Mouse (Mus musculus): ENCODE measurements around the gene Cd300lg. TPM values are rescaled to one million over a fixed set of nuclear protein-coding genes. Genes with fewer than 3 reads are reported as not detected.

Cd300lg gene
- total and polyA plus RNA-seq, 3 experiments = not detected

DNA sequence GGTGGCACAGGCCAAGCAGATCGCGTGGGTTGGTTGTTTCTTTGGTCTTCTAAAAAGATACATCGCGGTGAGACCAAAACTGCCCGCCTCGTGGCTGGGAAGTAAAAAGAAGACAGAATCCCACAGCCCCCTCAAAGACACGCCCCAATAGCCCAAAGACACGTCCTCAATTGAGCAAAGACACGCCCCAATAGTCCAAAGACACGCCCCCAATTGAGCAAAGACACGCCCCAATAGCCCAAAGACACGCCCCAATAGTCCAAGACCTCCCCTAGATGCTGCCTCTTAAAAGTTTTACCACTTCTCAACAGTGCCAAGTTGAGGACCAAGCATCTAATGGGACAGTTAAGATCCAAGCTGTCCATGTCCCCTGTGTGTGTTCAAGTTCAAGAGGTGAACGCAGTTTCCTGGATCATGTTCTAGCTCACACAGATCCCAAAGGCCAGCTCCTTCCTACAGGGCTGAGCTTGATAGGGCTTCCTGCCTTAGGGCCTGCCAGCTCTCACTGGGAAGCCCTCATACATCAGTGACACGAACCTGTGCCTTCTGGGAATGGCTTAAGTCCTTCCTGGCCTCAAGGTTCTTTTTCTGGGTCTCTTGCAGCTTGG, 8.7 kb downstream of the Cd300lg start:
- H3K4me2 ChIP-seq (ENCODE audit: insufficient read depth, low read depth, poor library complexity, severe bottlenecking) = no peak overlapping the region
- H3K27ac ChIP-seq (ENCODE audit: insufficient read depth, low read depth) = no peak overlapping the region
- TF ChIP-seq SIN3A (IDR thresholded peaks at IDR 0.05; ENCODE audit: low read length) (no peak), JUN (IDR thresholded peaks at IDR 0.05; ENCODE audit: insufficient read depth, low read depth, low read length) (no peak), POLR2A (IDR thresholded peaks at IDR 0.05; ENCODE audit: low read depth, low read length) (no peak), MAZ (IDR thresholded peaks at IDR 0.05; ENCODE audit: low read depth, low read length) (no peak)
- H3K27me3 ChIP-seq (replicated peaks) = peaks cover 94% of the 10 kb centered on the region
- in situ Hi-C loops (cut with MboI; ENCODE audit: low pct_ligation_motif_present, low pct_unique_long_range_greater_than_20kb, low sequenced_read_pairs) = loop anchor here (5.0 kb wide), 1 partner anchor 53 kb away; no protein-coding TSS in a partner anchor
- H3K9me3 ChIP-seq (replicated peaks; ENCODE audit: low read length) = no peaks in the 10 kb centered on the region
- dilution Hi-C loops (cut with MboI; ENCODE audit: extremely low pct_ligation_motif_present, extremely low pct_unique_long_range_greater_than_20kb, low sequenced_read_pairs) = no loop called here
- no peaks in the 10 kb centered on the region for H3K79me2 ChIP-seq (replicated peaks; ENCODE audit: control insufficient read depth, extremely low read depth, insufficient read depth, poor library complexity, severe bottlenecking)
- no peak overlapping the region for H3K9ac ChIP-seq (ENCODE audit: insufficient read depth, low read depth)
- no peak overlapping the region for H3K4me3 ChIP-seq (replicated peaks in 1 of 3; ENCODE audit: low read depth in 2 of 3, low read length in 2 of 3, poor library complexity in 1 of 3)
- no peak for DNase-seq (ENCODE audit: extremely low read depth)
- H3K4me1 ChIP-seq (ENCODE audit: control insufficient read depth in 1 of 2, insufficient read depth in 2 of 2) = peaks cover 0 to 2% of the 10 kb centered on the region in 2 experiments; a peak in 2 of 4 replicates
- H3K36me3 ChIP-seq (replicated peaks in 1 of 2; ENCODE audit: control insufficient read depth in 1 of 2, insufficient read depth in 1 of 2, low read length in 1 of 2) = no peaks in the 10 kb centered on the region

DNA sequence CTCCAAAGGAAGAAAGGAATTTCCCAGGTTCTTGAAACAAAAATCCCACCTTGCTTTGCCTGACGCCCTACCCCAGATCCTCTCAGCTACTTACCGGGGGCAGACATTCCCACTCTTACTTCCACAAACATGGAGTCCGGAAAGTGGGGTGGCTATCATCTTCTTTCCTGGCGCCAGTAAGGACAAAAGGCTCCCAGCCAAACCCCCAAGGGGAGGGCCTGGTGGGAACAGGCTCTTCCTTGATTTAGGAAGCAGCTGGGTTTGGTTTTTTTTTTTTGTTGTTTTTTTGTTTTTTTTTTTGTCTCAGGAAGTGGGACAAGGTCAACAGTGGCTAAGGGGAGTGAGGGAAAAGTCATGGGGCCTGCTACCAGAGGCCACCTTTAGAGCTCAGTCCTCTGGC, 10.2 kb downstream of the Cd300lg start:
- no peak overlapping the region for H3K4me2 ChIP-seq (ENCODE audit: insufficient read depth, low read depth, poor library complexity, severe bottlenecking)
- H3K9ac ChIP-seq (ENCODE audit: insufficient read depth, low read depth) = no peak overlapping the region
- H3K4me1 ChIP-seq (ENCODE audit: control insufficient read depth in 1 of 2, insufficient read depth in 2 of 2) = peaks cover 0 to 2% of the 10 kb centered on the region in 2 experiments; a peak in 2 of 4 replicates
- H3K79me2 ChIP-seq (replicated peaks; ENCODE audit: control insufficient read depth, extremely low read depth, insufficient read depth, poor library complexity, severe bottlenecking) = no peaks in the 10 kb centered on the region
- no peaks in the 10 kb centered on the region for H3K36me3 ChIP-seq (replicated peaks in 1 of 2; ENCODE audit: control insufficient read depth in 1 of 2, insufficient read depth in 1 of 2, low read length in 1 of 2)
- H3K27ac ChIP-seq (ENCODE audit: insufficient read depth, low read depth) = no peak overlapping the region
- H3K4me3 ChIP-seq (replicated peaks in 1 of 3; ENCODE audit: low read depth in 2 of 3, low read length in 2 of 3, poor library complexity in 1 of 3) = no peak overlapping the region
- TF ChIP-seq EP300 (IDR thresholded peaks at IDR 0.05; ENCODE audit: low read length) = no peak
- no peak for TF ChIP-seq IRF4 (IDR thresholded peaks at IDR 0.05; ENCODE audit: low read depth, low read length)
- no peak for TF ChIP-seq MYC (IDR thresholded peaks at IDR 0.05; ENCODE audit: low read depth, low read length)
- TF ChIP-seq PAX5 (IDR thresholded peaks at IDR 0.05; ENCODE audit: low read length) = no peak
- TF ChIP-seq SMC3 (IDR thresholded peaks at IDR 0.05; ENCODE audit: low read depth, low read length) = no peak
- TF ChIP-seq KAT2A (IDR thresholded peaks at IDR 0.05; ENCODE audit: insufficient replicate concordance, low read length) = no peak
- no peak for TF ChIP-seq MAFK (IDR thresholded peaks at IDR 0.05; ENCODE audit: insufficient replicate concordance, low read length)
- TF ChIP-seq CHD1 (IDR thresholded peaks at IDR 0.05; ENCODE audit: low read depth, low read length) = no peak
- no peak for TF ChIP-seq HCFC1 (IDR thresholded peaks at IDR 0.05; ENCODE audit: low read depth, low read length)
- TF ChIP-seq MAZ (IDR thresholded peaks at IDR 0.05; ENCODE audit: low read depth, low read length) = no peak
- in situ Hi-C loops (cut with MboI; ENCODE audit: low pct_ligation_motif_present, low pct_unique_long_range_greater_than_20kb, low sequenced_read_pairs) = no loop called here
- dilution Hi-C loops (cut with MboI; ENCODE audit: extremely low pct_ligation_motif_present, extremely low pct_unique_long_range_greater_than_20kb, low sequenced_read_pairs) = no loop called here
- DNase-seq (ENCODE audit: extremely low read depth) = no peak
- peaks cover 92% of the 10 kb centered on the region for H3K27me3 ChIP-seq (replicated peaks)
- no peaks in the 10 kb centered on the region for H3K9me3 ChIP-seq (replicated peaks; ENCODE audit: low read length)

DNA sequence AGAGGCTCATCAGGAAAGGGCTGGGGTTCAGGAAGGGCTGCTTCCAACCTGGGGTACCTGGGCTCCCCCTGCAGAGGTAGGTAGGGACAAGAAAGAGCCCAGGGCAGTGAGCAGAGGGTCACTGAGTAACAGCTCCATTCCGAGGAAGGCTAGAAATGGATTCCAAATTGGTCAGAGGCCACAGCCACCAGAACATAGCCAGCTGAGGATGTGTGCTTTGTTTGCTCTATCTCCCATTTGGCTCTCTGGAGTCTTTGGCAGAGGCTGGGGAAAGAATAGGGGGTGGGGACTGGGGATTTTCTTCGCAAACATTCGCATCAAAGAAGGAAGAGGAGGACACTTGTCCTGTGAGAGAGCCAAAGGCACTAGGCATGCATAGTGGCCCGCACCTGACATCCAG, 10.6 kb downstream of the Cd300lg start:
- H3K9ac ChIP-seq (ENCODE audit: insufficient read depth, low read depth) = no peak overlapping the region
- DNase-seq (ENCODE audit: extremely low read depth) = no peak
- no peaks in the 10 kb centered on the region for H3K9me3 ChIP-seq (replicated peaks; ENCODE audit: low read length)
- no peaks in the 10 kb centered on the region for H3K36me3 ChIP-seq (replicated peaks in 1 of 2; ENCODE audit: control insufficient read depth in 1 of 2, insufficient read depth in 1 of 2, low read length in 1 of 2)
- H3K79me2 ChIP-seq (replicated peaks; ENCODE audit: control insufficient read depth, extremely low read depth, insufficient read depth, poor library complexity, severe bottlenecking) = no peaks in the 10 kb centered on the region
- H3K27ac ChIP-seq (ENCODE audit: insufficient read depth, low read depth) = no peak overlapping the region
- dilution Hi-C loops (cut with MboI; ENCODE audit: extremely low pct_ligation_motif_present, extremely low pct_unique_long_range_greater_than_20kb, low sequenced_read_pairs) (no loop called here), in situ Hi-C loops (cut with MboI; ENCODE audit: low pct_ligation_motif_present, low pct_unique_long_range_greater_than_20kb, low sequenced_read_pairs) (no loop called here)
- no peak overlapping the region for H3K4me3 ChIP-seq (replicated peaks in 1 of 3; ENCODE audit: low read depth in 2 of 3, low read length in 2 of 3, poor library complexity in 1 of 3)
- H3K4me2 ChIP-seq (ENCODE audit: insufficient read depth, low read depth, poor library complexity, severe bottlenecking) = no peak overlapping the region
- peaks cover 0 to 2% of the 10 kb centered on the region in 2 experiments; a peak in 2 of 4 replicates for H3K4me1 ChIP-seq (ENCODE audit: control insufficient read depth in 1 of 2, insufficient read depth in 2 of 2)
- no peak for TF ChIP-seq KAT2A (IDR thresholded peaks at IDR 0.05; ENCODE audit: insufficient replicate concordance, low read length)
- no peak for TF ChIP-seq MAX (IDR thresholded peaks at IDR 0.05; ENCODE audit: low read length)
- no peak for TF ChIP-seq MAZ (IDR thresholded peaks at IDR 0.05; ENCODE audit: low read depth, low read length)
- TF ChIP-seq UBTF (IDR thresholded peaks at IDR 0.05; ENCODE audit: low read depth, low read length) = no peak
- no peak for TF ChIP-seq GABPA (IDR thresholded peaks at IDR 0.05; ENCODE audit: insufficient replicate concordance, low read depth, low read length)
- no peak for TF ChIP-seq TBP (conservative IDR thresholded peaks at IDR 0.05; ENCODE audit: low read depth, low read length)
- peaks cover 92% of the 10 kb centered on the region for H3K27me3 ChIP-seq (replicated peaks)
